Mouse (Mus musculus) lung, adult 18-20 months (tissue): ENCODE data around the gene Clba1.

Experiments
- DNase-seq, 2 experiments: peaks; one replicate each; pipeline ENCODE4 v3.0.0; 2022; ENCODE audit warnings: mixed read lengths in 2 of 2

Gene Clba1

DNA sequence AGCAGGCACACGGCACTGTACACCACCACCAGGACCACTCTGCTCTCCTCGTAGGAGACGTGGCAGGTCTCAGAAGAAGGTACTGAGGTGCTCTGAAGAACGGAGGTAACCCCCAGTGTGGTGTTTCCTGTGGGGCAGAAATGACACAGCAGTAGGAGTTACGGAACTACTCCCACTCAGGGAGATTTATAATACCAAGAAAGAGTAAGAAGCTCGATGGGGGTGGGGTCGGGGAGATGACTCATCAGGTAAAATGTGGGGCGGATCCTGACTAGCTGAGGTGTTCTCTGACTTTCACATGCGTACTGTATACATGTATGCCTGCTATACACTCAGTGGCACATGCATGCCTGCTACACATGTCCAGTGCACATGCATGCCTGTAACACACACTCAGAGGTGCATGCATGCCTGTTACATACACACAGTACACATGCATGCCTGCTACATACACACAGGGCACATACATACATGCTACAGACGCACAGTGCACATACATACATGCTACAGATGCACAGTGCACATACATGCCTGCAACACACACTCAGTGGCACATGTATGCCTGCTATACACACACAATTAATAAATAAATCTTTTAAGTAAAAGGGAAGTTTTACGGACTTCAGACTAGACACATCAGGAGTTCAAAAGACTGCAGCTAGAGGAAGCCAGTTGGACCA lies 44.5 kb downstream of the Clba1 start:
- no peak for DNase-seq

DNA sequence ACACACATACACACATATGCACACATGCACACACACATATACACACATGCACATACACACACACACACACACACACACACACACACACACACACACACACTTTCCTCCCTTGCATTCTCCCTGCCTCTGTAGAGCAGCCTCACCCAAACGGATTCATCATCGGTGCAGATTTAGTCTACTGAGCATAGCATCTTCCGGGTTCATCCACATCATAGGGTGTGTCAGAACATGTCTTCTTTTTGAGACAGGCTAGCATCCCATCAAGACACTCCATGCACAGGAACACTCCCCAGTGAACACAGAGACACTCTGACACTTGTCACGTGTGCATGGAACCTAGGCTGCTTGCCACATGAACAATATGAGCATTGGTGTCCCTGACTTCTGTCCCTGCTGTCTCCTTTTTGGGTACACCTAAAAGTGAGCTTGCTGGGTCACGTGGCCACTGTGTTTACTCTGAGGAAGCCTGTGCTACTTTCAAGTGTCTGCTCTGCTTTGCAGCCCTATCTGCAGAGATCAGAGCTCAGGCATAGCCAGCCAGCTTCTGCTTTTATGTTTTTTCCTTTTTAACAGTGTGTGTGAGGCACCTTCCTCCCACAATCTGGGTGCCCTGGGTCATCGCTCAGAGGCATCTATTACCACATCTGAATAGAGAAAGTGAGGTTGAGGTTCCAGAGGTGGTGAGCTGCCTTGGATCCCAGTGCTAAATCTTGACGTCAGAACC lies 46.0 kb downstream of the Clba1 start:
- no peak for DNase-seq

DNA sequence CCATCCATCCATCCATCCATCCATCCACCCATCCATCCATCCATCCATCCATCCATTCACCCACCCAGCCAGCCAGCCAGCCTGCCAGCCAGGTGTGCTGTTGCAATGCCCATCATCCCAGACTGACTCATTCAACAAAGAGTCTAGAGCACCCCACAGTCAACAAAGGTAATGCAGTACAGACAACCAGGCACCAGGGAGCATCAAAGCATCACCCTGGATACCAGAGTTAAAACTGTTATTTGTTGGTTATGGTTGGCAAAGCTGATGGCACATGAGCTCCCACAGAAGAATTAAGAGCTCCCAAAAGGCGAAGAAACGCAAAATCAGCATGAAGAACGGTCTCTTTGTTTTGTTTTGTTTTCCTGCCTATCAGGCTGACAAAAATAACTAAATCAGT lies 47.6 kb downstream of the Clba1 start:
- DNase-seq, result no peak

DNA sequence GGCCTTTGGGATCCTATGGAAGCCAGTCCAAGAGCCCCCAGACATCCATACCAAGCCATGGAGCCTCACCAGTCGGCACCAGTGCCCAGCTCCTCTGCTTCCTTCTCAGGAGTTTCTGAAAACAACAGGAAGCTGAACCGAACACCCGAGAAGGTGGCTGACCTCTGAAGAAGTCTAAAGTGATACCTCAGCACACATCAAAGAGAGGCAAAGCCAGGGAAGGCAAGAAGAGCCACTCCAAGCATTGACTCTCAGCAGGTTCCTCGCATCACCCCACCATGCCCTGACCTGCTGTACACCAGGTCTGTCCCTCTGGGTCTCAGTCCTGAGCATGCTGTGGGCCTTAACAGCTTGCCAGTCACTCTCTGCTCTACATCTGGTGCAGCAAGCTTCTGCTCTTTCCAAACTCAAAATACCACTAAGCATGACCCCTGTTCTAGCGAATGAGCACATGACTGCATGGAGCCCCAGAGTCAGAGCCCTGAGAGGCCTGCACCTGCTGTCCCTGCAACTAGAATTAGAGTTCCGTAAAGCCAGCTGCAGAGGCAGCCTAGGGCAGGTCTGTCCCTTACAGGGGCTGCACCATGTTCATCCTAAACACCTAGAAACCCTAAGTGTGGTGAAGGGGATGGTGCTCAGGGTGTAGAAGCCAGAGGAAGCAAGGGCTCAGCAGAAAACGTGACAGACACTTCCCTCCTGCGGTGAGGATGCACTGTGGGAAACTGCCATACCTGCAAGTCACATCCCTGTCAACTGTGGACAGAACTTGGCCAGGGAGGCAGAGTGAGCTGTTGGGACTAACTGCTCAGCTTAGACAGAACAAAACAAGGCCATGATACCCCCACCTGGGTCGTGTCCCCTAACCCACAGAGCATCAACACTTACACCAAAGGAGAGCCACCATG lies 48.5 kb downstream of the Clba1 start:
- DNase-seq, result no peak

DNA sequence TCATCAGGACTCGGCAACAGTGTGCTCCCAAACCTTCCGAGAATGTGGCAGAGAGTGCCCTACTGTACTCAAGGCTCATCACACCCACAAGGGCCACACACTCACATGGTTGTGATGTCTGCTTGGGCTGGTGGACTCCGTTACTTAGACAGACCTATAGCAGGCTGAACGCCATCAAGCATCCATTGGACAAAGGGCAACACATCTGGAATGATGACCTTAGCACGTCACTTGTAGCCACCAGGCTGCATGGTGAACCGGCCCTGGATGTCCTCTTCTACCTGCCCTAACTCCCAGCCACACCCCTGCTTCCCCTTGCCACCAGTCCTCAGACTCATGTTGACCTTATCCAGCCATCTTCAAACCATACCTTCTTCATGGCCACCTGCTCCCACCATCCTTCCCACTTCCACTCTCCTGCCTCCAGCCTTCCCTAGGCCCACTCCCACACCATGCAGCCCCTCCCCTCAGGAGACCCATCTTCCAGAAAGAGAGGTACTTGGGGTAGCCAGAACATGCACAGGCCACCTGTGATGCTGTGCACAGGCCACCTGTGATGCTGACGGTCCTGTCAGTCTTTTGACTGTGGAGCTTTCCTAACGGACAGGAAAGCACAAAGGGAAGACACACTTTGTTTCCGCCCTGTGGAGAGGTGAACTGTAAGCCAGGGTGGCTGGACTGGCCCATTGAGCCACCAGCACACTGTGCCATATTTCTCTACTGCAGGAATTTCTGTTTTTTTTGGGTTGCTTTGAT lies 50.0 kb downstream of the Clba1 start:
- DNase-seq, result no peak

DNA sequence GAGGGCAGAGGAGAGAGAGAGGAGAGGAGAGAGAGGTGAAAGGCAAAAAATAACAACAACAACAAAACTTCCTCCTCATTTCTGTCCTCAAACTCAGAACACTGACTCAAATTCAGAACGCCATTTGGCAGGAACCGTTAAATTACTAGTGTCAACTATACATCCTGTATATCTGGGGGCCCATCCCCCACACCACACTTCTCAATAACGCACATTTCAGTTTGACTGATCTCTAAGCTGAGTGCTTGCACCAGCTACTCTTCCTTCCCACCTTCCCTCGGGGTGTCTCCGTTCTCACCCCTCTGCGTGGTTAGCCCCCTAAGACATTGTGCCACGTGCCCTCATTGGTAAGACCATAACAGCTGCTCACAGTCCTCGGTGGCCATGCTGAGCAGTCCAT lies 51.2 kb downstream of the Clba1 start:
- DNase-seq, result no peak

DNA sequence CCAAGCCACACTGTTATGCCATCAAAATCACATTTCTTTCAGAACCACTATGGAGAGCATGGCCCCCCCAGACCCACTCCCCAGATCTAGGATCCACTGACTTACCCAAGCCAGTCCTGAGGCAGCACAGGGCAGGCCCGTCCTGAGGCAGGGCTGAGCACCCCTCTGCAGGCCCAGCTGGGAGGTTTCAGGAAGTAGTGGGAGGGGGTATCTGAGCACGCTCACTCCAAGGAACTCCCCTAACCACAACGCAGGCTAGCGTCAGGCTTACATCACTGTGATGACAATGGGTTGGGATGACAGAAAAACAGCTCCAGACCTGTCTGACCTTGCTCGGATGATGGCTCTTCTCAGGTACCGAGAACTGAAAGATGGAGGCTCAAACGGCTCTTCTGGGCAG lies 52.0 kb downstream of the Clba1 start:
- peak in 1 of 2 experiments; percentile 32 for DNase-seq

DNA sequence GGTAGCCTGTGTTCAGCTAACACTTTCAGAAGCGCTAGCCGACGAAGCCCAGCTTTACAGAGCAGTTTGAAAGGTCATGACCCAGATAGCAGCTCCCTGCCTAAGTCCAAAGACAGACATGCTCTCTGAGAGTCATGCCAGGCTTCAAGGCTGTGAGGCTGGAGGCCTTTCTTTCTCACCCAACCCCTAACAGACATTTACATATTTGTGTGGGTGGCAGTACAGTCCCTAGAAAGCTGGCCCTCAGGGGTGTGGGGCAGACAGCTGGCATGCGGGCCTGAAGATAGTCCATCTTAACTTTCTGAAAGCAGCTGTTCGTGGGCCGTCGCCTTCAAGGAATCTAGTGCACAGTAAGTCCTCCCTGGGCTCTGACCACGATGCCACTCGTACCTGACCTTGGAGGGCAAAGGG lies 53.2 kb downstream of the Clba1 start:
- no peak for DNase-seq

DNA sequence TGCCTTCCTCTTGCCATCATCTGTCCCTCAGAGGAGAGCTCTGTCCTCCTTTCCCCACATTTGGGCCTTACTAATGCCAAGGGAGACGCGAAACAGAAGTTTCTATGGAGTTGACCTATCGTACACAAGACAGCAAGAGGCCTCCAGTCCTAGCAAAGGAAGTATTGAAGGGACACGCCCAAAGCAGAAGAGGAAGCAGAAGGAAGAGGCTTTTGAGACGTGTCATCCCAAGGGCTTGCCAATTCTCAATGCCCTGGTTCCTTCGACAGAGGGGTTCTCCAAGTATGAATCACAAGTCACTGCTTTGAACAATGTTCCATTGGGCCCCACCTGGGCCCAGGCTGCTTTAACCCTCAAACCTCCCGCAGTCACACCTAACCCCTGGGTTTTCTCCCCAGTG lies 56.1 kb downstream of the Clba1 start:
- DNase-seq, result peak in 1 of 2 experiments; percentile 40
